Mouse (Mus musculus): ENCODE results near the gene Eif4b. TPM values are rescaled to one million over a fixed set of nuclear protein-coding genes. Genes with fewer than 3 reads are reported as not detected.
A peak's percentile ranks its signal among the peaks of the same experiment; 100 is the strongest.

Eif4b gene
- polyA plus RNA-seq, 1 experiment: 124 TPM

- no peak for TF ChIP-seq POLR2A (IDR thresholded peaks at IDR 0.05; ENCODE audit: low read depth, low read length)
- no peak for TF ChIP-seq CTCF (conservative IDR thresholded peaks at IDR 0.05; ENCODE audit: insufficient read depth, insufficient read length, low read depth, low read length)
- H3K27me3 ChIP-seq (replicated peaks; ENCODE audit: control insufficient read depth, insufficient read depth, low read length): no peaks in the 10 kb centered on the region
- DNase-seq: no peak
- peaks cover 4% of the 10 kb centered on the region for H3K36me3 ChIP-seq (ENCODE audit: control insufficient read depth, insufficient read depth, low read length)
- no peaks in the 10 kb centered on the region for H3K4me1 ChIP-seq (ENCODE audit: control insufficient read depth, insufficient read depth, low read length)
- WGBS: 93% methylated on average over 4 of the region's 4 CpGs
- no peak overlapping the region for H3K27ac ChIP-seq (ENCODE audit: insufficient read depth, low read depth, low read length)
- H3K4me3 ChIP-seq (ENCODE audit: insufficient read depth, low read depth, low read length): no peak overlapping the region
Observed at GRCm38 (mm10) chr15:102118591-102118990, 45.0 kb downstream of the Eif4b start.

- Histone ChIP-seq H3K27ac (ENCODE audit: insufficient read depth, low read depth, low read length) (no peak overlapping the region), H3K27me3 (replicated peaks; ENCODE audit: control insufficient read depth, insufficient read depth, low read length) (no peaks in the 10 kb centered on the region), H3K4me1 (ENCODE audit: control insufficient read depth, insufficient read depth, low read length) (no peaks in the 10 kb centered on the region), H3K36me3 (ENCODE audit: control insufficient read depth, insufficient read depth, low read length) (peaks cover 4% of the 10 kb centered on the region), H3K4me3 (ENCODE audit: insufficient read depth, low read depth, low read length) (no peak overlapping the region)
- no peak for DNase-seq
- 71% methylated on average over 8 of the region's 8 CpGs for WGBS
- TF ChIP-seq POLR2A (IDR thresholded peaks at IDR 0.05; ENCODE audit: low read depth, low read length) (no peak), CTCF (conservative IDR thresholded peaks at IDR 0.05; ENCODE audit: insufficient read depth, insufficient read length, low read depth, low read length) (no peak)
Observed at GRCm38 (mm10) chr15:102119121-102119830, 45.7 kb downstream of the Eif4b start.

- TF ChIP-seq CTCF (conservative IDR thresholded peaks at IDR 0.05; ENCODE audit: insufficient read depth, insufficient read length, low read depth, low read length) (no peak), POLR2A (IDR thresholded peaks at IDR 0.05; ENCODE audit: low read depth, low read length) (no peak)
- no peak for DNase-seq
- no peaks in the 10 kb centered on the region for H3K27me3 ChIP-seq (replicated peaks; ENCODE audit: control insufficient read depth, insufficient read depth, low read length)
- H3K4me1 ChIP-seq (ENCODE audit: control insufficient read depth, insufficient read depth, low read length): no peaks in the 10 kb centered on the region
- 67% methylated on average over 2 of the region's 2 CpGs for WGBS
- peaks cover 2% of the 10 kb centered on the region for H3K36me3 ChIP-seq (ENCODE audit: control insufficient read depth, insufficient read depth, low read length)
- no peak overlapping the region for H3K4me3 ChIP-seq (ENCODE audit: insufficient read depth, low read depth, low read length)
- no peak overlapping the region for H3K27ac ChIP-seq (ENCODE audit: insufficient read depth, low read depth, low read length)
Observed at GRCm38 (mm10) chr15:102119831-102120170, 46.2 kb downstream of the Eif4b start.

GRCm38 (mm10) chr15:102120530-102120929 is 47.0 kb downstream of the Eif4b start:
- Histone ChIP-seq H3K4me3 (ENCODE audit: insufficient read depth, low read depth, low read length) (no peak overlapping the region), H3K4me1 (ENCODE audit: control insufficient read depth, insufficient read depth, low read length) (no peaks in the 10 kb centered on the region), H3K27ac (ENCODE audit: insufficient read depth, low read depth, low read length) (no peak overlapping the region), H3K27me3 (replicated peaks; ENCODE audit: control insufficient read depth, insufficient read depth, low read length) (no peaks in the 10 kb centered on the region), H3K36me3 (ENCODE audit: control insufficient read depth, insufficient read depth, low read length) (peaks cover 2% of the 10 kb centered on the region)
- TF ChIP-seq CTCF (conservative IDR thresholded peaks at IDR 0.05; ENCODE audit: insufficient read depth, insufficient read length, low read depth, low read length) (no peak), POLR2A (IDR thresholded peaks at IDR 0.05; ENCODE audit: low read depth, low read length) (no peak)
- DNase-seq: peak; percentile 59
- WGBS: 72% methylated on average over 5 of the region's 5 CpGs

GRCm38 (mm10) chr15:102126303-102126702 is 52.7 kb downstream of the Eif4b start:
- TF ChIP-seq POLR2A (IDR thresholded peaks at IDR 0.05; ENCODE audit: low read depth, low read length) (no peak), CTCF (conservative IDR thresholded peaks at IDR 0.05; ENCODE audit: insufficient read depth, insufficient read length, low read depth, low read length) (no peak)
- peak overlapping the region; percentile 73 for H3K27ac ChIP-seq (ENCODE audit: insufficient read depth, low read depth, low read length)
- no peaks in the 10 kb centered on the region for H3K27me3 ChIP-seq (replicated peaks; ENCODE audit: control insufficient read depth, insufficient read depth, low read length)
- peaks cover 9% of the 10 kb centered on the region; the same call in 1 of the 2 replicates for H3K4me1 ChIP-seq (ENCODE audit: control insufficient read depth, insufficient read depth, low read length)
- WGBS: 27% methylated on average over 2 of the region's 2 CpGs
- no peak overlapping the region for H3K4me3 ChIP-seq (ENCODE audit: insufficient read depth, low read depth, low read length)
- DNase-seq: peak; percentile 89
- no peaks in the 10 kb centered on the region; the same call in 1 of the 2 replicates for H3K36me3 ChIP-seq (ENCODE audit: control insufficient read depth, insufficient read depth, low read length)

- Histone ChIP-seq H3K27me3 (replicated peaks; ENCODE audit: control insufficient read depth, insufficient read depth, low read length) (no peaks in the 10 kb centered on the region), H3K4me1 (ENCODE audit: control insufficient read depth, insufficient read depth, low read length) (0 out of 2 replicates have a peak, but pooled peaks cover 3% of the 10 kb centered on the region), H3K27ac (ENCODE audit: insufficient read depth, low read depth, low read length) (no peak overlapping the region), H3K36me3 (ENCODE audit: control insufficient read depth, insufficient read depth, low read length) (no peaks in the 10 kb centered on the region), H3K4me3 (ENCODE audit: insufficient read depth, low read depth, low read length) (no peak overlapping the region)
- TF ChIP-seq POLR2A (IDR thresholded peaks at IDR 0.05; ENCODE audit: low read depth, low read length): no peak
- no peak for TF ChIP-seq CTCF (conservative IDR thresholded peaks at IDR 0.05; ENCODE audit: insufficient read depth, insufficient read length, low read depth, low read length)
- 72% methylated on average over 9 of the region's 9 CpGs for WGBS
- DNase-seq: peak; percentile 59
Observed at GRCm38 (mm10) chr15:102133314-102133713, 59.7 kb downstream of the Eif4b start.

GRCm38 (mm10) chr15:102134709-102135108 is 61.1 kb downstream of the Eif4b start:
- TF ChIP-seq CTCF (conservative IDR thresholded peaks at IDR 0.05; ENCODE audit: insufficient read depth, insufficient read length, low read depth, low read length): no peak
- TF ChIP-seq POLR2A (IDR thresholded peaks at IDR 0.05; ENCODE audit: low read depth, low read length): no peak
- Histone ChIP-seq H3K4me3 (ENCODE audit: insufficient read depth, low read depth, low read length) (no peak overlapping the region), H3K27me3 (replicated peaks; ENCODE audit: control insufficient read depth, insufficient read depth, low read length) (no peaks in the 10 kb centered on the region), H3K36me3 (ENCODE audit: control insufficient read depth, insufficient read depth, low read length) (no peaks in the 10 kb centered on the region), H3K4me1 (ENCODE audit: control insufficient read depth, insufficient read depth, low read length) (0 out of 2 replicates have a peak, but pooled peaks cover 3% of the 10 kb centered on the region), H3K27ac (ENCODE audit: insufficient read depth, low read depth, low read length) (no peak overlapping the region)
- 82% methylated on average over 2 of the region's 2 CpGs for WGBS
- no peak for DNase-seq

Measured in kidney, adult 2 months (tissue).